Mouse (Mus musculus) cerebellum, postnatal 4 days (tissue): ENCODE measurements around the gene Zkscan14.
"Not testable (repeated sequence)": the region's sequence is repeated elsewhere in the genome, so short reads cannot be mapped to it uniquely, and the experiment has no call there.

Source experiments
- DNase-seq, 2 experiments: peaks; one replicate each; pipeline ENCODE4 v3.0.0; 2022; ENCODE audit warnings: low spot score in 2 of 2, mixed read lengths in 1 of 2

The Zkscan14 gene

DNA sequence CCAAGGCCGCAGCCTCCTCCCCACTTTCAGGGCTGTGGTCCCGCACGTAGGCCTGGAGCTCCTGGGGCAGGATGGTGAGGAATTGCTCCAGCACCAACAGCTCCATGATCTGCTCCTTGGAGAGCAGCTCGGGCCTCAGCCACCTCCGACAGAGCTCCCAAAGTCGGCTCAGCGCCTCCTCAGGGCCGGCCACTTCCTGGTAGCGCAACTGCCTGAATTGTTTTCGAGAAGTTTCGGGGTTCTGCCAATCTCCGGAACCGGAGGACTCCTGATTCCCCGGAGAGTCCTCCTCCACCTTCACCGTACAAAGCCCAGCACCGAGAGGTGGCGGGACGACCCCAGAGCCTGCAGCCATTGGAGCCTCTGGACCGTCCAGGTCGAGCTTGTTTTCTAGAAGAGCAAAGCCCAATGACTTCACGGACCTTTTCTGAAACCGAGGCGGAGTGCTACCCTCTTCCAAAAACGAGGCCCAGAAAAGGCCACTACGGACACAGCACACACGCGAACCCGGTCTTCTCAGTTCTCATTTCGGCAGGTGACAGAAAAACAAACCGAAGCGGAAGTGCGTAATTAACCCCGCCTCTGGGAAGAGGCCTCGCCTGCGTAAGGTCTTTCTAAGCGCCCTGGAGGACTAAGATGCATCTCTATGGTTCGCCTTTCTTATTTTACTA lies at the start of gene Zkscan14:
Zkscan14 (minus strand) TSS at position 548 of the 671 bp plus-strand sequence.
- DNase-seq = peak in 1 of 2 experiments; percentile 56

GRCm38 (mm10) chr5:145249520-145249919 lies 47.9 kb upstream of the Zkscan14 start:
- no peak for DNase-seq

DNA sequence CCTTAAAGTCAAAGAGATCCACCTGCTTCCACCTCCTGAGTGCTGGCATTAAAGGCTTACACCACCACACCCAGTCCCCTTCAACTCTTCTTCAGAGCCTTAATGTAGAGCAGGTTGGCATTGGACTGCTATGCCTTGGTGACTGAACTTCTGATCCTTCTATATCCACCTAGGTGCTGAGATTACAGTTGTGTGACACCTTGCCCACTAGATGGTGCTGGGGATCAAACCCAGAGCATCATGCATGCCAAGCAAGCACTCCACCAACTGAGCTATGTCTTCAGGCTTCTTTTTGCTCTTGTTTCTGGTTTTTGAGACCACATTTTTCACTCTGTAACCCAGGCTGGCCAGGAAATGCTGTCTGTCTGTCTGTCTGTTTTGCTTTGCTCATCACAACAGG lies 33.0 kb upstream of the Zkscan14 start:
- DNase-seq = peak in 1 of 2 experiments; percentile 10

DNA sequence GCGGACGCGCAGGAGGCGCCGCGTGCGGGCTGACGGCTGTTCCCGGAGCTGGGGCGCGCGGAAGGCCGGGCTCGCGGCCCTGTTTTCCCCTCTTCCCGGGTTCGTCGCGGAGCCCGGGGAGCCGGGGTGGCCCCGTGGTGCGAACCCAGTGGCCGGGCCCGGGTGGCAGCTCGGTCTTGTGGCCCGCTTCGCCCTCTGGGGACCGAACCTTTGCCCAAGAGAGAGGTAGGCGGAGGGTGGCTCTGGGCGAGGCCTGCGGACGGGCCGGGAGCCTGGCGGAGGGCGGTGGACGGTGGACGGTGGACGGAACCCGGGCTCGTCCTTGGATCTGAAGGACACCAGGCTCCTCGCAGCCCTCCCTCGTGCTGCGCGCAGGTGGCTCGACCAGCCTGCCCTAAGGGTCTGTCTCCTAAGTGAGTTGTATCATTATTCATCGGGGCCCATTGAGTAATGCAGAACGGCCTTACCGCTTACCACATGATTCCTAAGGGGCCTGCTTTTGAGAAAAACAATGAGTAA lies 30.3 kb upstream of the Zkscan14 start:
- no peak for DNase-seq

DNA sequence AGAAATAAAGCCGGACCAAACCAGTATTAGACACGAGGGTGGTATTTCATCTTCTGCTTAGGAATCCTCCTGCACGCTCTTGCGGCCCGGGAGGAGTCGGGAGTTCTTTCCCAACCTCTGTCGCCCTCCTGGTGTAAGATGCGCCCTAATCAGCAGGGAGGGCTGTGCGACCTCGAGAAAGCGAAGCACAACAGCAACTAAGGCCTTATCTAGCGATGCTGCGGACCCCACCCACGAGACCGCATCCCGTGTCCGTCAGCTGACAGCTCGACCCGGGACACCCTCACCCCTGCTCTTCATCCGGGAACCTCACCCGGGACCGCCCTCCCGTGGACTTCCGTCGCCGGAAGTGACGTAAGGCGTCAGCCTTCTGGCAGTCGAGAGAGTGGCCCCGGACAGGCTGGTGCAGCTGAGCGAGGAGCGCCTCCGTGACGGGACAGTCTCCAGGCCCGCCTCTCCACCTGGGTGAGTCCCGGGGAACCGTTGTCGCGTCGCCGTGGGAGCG lies 29.8 kb upstream of the Zkscan14 start, which contains the start of gene Zfp655:
Zfp655 (plus strand) TSS at position 349 of the 505 bp plus-strand sequence.
- DNase-seq = peak; percentile 89 to 94

DNA sequence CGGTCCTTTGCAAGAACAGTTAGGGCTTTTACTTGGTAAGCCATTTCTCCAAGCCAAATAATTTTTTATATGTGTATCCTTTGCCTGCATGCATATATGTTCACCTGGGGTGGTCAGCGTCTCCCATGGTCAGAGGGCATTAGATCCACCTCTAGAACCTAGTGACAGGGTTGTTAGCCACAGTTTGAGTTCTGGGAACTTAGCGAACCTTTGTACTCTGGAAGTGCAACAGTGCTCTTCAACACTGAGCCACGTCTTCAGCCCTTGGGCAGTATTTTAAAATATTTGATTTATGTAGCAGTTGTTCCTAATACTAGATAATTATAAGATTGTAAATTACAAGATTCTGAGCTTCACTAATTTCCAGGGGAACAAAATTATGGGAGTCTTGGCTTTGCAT lies 29.0 kb upstream of the Zkscan14 start:
- no peak for DNase-seq

- not testable (repeated sequence) for DNase-seq
Observed at GRCm38 (mm10) chr5:145229283-145229682, 27.6 kb upstream of the Zkscan14 start.

- DNase-seq = no peak
Observed at GRCm38 (mm10) chr5:145226453-145226852, 24.8 kb upstream of the Zkscan14 start.

DNA sequence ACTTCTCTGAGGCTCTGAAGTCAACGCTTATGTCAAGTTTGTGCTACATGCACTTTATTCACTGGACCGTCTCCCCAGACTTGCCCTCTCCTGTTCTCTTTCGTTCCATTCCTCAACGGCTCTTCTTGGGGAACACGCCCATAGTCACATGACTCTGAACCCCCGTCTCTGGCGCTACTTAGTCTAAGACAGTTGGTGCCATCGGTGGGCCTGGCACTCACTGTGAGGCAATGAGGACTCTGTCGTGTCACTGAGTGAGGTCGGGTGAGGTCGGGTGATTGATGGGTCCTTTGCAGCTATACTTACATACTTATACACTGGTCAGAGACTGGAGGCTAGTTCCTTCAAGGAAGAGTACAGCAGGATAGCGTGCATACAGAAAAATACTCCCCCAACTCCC lies 21.7 kb upstream of the Zkscan14 start:
- DNase-seq = no peak

GRCm38 (mm10) chr5:145222840-145223239 lies 21.2 kb upstream of the Zkscan14 start:
- DNase-seq = no peak

DNA sequence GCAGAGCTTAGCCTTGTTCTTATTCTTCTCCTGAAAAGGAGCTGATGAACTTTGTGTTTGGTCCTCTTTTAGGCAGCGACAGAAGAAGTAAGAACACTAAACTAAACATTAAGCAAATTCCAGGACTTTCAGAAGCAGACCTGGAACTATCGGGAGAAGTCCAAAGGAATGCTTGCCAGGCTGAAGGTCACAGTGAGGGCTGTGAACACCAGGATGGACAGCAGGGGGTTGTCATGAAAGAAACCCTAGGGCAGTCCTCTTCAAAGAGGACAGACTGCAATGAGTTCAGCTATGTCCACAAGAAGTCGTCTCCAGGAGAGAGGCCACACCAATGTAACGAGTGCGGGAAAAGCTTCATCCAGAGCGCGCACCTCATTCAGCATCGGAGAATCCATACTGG lies 18.3 kb upstream of the Zkscan14 start:
- DNase-seq = no peak

GRCm38 (mm10) chr5:145218671-145219070 lies 17.0 kb upstream of the Zkscan14 start:
- no peak for DNase-seq

DNA sequence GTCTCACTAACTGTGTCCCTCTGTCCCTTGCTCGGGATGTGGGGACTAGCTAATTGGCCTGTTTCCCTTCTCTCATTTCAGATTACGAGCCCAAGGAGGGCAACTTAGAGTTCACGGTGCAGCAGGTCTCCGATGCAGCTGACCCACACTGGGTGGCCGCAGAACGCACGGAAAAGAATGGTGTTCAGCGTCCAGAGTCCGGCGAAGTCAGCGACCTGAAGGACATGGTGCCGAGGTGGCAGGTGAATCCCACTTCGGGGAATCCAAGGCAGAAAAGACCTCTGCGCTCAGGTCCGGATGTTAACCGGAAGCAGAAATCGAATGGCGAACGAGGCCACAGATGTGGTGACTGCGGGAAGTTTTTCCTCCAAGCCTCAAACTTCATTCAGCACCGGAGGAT lies 16.5 kb upstream of the Zkscan14 start:
- no peak for DNase-seq

DNA sequence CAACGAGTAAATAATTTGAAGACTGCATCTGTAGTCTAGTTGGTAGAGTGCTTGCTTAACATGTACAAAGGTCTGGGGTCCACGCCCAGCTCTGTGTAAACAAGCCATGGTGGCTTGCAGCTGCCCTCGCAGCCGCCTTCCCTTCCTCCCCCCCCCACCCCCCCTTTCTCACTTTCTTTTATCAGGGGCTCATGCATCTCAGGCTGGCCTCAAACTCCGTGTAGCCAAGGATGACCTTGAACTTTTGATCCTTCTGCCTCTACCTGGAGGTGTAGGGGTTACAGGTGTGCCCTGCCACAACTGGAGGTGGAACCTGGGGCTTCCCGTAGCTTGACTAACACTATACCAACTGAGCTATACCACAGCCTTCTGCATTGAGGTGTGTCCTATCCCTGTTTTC lies 16.1 kb upstream of the Zkscan14 start:
- no peak for DNase-seq

DNA sequence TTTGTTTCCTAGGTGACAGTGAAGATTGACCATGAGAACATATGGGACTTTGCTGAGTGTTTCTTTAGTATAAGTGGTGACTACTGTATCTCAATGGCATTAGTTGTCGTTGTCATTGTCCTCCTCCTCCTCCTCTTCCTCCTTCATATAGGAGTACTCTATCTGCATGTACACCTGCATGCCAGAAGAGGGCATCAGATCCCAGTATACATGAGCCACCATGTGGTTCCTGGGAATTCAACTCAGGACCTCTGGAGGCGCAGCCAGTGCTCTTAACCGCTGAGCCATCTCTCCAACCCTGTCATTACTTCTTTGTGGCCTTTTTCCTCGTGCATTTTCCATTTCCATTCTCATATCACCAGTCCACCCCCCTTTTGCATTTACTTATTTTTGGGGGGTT lies 13.0 kb upstream of the Zkscan14 start:
- no peak for DNase-seq

DNA sequence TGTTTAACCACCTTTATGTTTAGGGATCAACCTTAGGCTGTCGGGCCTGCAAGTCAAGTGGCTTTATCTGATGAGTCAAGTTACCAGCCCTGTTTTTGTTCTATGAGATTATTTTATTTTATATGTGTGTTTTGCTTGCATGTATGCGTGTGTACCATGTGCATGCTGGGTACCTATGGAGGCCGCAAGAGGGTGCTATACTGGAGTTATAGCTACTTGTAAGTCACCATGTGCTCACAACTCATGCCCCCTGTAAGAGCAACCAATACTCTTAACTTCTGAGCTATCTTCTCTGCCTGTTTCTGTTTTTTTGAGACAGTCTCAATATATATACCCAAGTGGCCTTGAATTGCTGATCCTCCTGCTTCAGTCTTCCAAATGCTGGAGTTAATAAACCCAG lies 11.8 kb upstream of the Zkscan14 start:
- no peak for DNase-seq

DNA sequence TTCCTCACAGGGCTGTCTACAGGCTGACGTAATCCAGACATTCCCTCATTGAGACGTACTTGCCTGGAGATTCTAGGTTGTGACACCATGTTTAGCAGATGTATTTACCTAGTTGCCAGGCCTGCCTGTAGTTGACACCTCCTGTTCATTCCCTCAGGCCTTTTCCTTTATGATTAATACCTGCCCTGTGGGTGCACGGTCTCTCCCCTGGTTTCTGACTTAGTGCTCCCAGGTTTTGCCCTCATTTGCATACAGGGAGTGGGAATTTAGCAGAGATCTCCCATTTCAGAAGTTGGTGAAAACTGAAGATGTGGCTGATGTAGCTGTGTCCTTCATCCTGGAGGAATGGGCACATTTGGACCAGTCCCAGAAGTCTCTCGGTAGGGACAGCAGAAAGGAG lies 10.5 kb upstream of the Zkscan14 start:
- no peak for DNase-seq

DNA sequence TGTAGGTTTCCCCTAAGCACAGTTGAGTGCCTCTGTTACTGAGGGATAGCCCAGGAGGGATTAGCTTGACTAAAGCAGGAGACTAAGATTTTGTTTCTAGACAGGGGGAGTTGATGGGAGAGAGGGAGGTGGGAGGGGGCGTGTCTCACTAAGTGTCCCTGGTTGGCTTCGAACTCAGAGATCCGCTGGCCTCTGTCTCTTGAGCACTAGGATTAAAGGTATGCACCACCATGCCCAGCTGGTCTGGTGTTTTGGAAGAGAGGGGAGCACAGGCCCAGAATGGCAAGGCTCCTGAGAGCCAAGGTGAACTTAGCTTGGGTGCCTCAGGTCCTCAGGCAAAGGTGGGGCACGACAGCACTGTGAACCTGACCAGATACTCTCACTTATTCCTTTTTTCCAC lies 9.7 kb upstream of the Zkscan14 start:
- DNase-seq = no peak

DNA sequence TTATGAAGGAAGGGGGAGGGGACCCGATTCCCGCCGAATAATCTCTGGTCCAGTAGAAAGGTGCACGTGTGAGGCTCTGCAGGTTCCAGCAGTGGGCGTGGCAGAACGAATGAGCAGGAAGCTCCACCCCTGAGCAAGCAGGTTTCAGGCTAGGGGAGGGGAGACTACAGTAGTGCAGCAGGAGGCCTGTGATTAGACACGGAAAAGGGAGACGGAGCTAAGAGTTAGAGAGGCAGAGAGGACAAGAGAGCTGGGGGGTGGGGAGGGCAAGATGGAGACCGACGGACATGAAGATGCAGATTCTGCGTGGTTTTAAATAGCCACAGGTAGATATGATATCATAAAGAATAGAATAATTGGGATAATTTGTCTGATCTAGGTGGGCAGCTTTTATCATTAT lies 6.7 kb upstream of the Zkscan14 start:
- DNase-seq = not testable (repeated sequence)

- DNase-seq = no peak
Observed at GRCm38 (mm10) chr5:145207954-145208353, 6.3 kb upstream of the Zkscan14 start.

- DNase-seq = no peak
Observed at GRCm38 (mm10) chr5:145207385-145207784, 5.7 kb upstream of the Zkscan14 start.

GRCm38 (mm10) chr5:145205041-145205440 lies 3.4 kb upstream of the Zkscan14 start:
- no peak for DNase-seq

- DNase-seq = peak; percentile 91 to 96
Observed at GRCm38 (mm10) chr5:145203936-145204691, 2.4 kb upstream of the Zkscan14 start, which contains the start of gene Zkscan5. Gene Zkscan5, plus strand, starts transcription at chr5:145204562.
